Mouse (Mus musculus) mature B cell (primary cell): ENCODE data around the gene Med7.

Experiments
- in situ Hi-C: fragments of 300-500 bp; cut with MboI; formaldehyde crosslinking; loops from 2 replicates; pipeline ENCODE4 v1.14.3; 2019

Gene Med7

DNA sequence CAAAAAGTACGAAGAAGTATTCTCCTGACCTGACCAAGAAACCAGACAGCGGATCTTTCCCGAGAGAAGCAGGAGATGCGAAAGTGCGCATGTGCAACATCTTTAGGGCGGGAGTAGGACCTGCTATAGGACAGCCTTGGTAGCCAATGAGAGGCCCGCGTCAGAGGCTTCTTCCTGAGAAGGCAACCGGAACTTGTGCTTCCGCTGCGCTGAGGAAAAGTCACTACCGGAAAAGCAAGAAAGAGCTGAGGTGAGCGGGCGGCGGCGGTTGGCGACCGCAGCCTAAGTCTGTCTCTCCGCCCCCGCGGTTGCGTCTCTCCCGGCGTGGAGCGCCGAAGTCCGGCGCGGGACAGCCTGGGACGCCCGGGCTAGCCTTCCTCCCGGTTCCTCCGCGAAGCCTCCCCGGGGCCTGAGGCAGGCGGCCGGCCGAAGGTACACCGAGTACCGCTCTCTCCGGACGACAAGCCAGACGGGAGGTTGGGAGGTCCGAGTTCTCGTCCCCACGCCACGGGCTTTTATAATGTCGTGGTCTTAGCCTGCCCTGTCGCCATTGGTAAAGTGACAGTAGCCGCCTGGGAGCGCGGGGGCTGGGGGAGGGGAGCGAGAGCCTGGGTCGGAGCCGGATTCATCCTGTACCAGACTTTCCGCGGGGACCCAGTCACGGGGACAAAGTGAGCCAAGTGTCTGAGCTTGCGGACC is at the start of gene Med7:
Med7 (plus strand) TSS at position 166 of the 699 bp plus-strand sequence.
- in situ Hi-C loops = loop anchor here (10.0 kb wide), 1 partner anchor 132 kb away; no protein-coding TSS in a partner anchor

DNA sequence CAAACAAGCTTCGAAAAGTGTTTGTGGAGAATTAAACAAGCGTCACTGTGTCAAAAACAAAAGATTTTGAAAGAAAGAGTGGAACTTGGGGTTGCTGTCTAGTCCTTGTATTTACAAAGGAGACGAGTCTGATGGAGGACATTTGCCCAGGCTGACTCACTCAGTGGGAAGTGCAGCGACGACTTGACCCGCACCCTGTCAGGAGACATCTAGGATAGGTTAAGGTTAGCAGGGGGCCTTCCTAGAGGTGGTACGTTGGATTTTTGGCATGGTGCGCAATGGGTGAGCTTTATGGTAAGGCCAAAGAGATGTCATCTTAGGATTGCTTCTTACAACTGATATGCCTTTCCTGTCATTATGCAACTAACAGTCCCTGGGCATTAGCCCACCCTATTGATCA is 49.7 kb upstream of the Med7 start:
- in situ Hi-C loops = loop anchor here (5.0 kb wide), 1 partner anchor 40 kb away; no protein-coding TSS in a partner anchor

DNA sequence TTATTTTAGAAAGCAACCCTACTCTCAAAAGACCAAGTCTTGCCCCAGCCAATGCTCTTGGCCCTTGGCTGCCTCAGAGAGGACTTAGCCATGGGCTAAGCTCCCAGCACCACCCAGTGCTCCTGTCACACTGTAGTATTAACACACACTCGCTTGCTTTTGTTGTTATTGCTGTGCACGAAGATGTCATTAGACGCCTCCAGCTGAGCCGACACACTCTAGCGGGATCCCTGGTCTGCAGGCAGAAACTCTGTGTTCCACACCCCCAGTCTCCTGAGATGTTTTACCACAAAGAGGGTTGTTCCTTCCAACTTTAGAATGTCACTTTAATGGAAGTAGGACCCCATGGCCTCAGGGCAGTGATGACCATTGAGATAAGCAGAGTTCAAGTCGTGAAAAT is 48.3 kb upstream of the Med7 start:
- in situ Hi-C loops = loop anchor here (5.0 kb wide), 1 partner anchor 39 kb away; no protein-coding TSS in a partner anchor

DNA sequence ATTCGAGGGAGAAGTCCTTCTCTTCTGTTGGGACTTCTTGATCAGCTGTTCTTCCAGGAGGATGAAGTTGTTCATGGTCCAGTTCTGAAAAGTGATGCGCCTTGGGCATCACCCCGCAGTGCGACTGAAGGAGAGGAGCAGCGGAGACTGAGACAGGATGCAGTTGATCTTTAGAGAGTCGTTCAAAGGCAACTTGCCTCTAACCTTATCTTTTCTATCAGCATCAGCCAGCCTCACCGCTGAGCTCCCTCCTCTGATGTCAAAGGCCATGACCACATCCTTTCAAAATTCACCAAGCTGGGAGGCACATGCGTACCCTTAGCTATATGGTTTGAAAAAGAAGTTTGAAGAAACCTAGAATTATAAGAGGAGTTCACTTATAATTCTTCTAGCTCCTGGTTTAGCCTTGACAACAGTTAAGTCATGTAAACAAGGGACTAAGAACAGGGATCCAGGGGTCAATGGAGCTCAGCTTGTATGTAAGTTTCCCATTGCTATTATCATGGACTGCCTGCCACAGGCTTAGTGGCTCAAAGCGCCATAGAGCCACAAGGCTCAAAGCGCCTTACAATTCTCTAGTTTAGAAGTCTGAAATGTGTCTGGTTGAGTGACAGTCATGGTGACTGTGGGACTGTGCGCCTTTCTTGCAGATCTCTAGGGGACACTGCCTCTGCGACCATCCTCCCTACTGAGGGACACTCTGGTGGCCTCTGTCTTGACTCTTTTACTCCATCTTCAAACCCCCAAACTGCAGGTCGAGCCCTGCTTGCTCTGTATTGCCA is 47.2 kb upstream of the Med7 start, which contains the start of gene Itk:
Itk (minus strand) TSS at position 180 of the 782 bp plus-strand sequence.
- in situ Hi-C loops = loop anchor here (5.0 kb wide), 1 partner anchor 38 kb away; no protein-coding TSS in a partner anchor

DNA sequence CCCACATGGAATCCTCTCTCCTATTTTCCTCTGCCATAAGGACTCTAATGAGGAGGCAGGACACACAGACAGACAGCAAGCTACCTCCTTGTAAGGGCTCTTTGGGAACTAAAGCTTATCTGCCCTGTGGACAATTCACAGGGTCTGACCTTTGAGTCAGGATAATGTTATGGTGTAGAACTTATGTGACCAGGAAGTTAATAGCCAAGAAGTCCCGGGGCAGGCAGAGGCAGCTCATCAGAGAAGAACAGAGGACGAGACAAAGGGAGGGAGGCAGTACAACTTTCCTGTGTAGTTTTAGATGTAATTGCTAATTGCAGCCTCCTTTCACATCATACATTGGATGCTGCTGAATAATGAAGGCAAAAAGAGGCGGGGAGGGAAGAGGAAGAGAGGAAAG is 46.1 kb upstream of the Med7 start:
- in situ Hi-C loops = no loop called here

DNA sequence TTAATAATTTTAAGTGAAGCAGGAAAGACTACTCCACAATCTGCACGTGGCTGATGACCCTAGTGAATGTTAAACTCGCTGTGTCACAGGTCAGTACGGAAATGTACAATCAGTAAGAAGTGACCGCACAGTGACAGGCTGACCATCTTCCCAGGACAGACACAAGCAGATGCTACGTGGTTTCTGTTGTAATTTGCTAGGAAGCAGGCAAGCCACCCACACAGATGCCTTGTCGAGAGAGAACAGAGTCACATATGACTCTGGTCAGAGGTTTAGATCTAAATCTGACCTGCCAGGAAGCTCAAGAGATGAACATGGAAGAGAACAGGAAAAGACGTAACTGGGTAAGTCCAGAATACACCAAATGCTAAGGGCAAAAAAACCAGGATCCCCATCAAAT is 43.8 kb upstream of the Med7 start:
- in situ Hi-C loops = no loop called here

DNA sequence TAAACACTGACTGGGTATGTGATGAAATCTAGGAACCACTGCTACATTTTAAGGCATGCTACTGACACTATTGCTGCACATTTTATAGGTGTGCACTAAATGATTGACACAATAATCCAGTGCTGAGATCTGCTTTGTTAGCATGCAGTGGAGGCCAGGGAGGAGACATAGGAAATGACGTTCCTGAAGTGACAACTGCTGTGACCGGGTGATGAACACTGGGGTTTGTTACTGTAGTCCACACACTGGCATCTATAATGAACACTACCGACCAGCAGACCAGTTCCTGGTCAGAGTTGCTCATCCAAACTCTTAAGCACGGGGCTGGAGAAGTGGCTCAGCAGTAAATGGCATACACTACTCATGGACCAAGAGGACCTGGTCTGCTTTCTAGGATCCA is 43.3 kb upstream of the Med7 start:
- in situ Hi-C loops = no loop called here

DNA sequence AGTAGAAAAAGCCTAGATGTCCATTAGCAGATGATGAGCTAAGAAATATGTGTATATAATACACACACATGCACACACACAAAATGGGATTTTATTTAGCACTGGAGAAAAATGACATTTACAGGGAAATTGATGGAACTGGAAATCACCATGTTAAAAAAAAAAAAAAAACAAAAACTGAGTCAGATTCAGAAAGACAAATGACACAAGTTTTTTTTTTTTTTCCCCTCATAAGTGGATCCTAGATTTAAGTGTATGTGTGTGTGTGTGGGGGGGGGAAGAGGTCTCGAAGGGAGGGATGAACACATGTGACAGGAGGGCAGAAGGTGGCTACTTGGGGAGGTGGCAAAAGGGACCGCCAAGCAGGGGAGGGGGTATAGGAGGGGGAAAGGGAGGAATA is 41.6 kb upstream of the Med7 start:
- in situ Hi-C loops = no loop called here

DNA sequence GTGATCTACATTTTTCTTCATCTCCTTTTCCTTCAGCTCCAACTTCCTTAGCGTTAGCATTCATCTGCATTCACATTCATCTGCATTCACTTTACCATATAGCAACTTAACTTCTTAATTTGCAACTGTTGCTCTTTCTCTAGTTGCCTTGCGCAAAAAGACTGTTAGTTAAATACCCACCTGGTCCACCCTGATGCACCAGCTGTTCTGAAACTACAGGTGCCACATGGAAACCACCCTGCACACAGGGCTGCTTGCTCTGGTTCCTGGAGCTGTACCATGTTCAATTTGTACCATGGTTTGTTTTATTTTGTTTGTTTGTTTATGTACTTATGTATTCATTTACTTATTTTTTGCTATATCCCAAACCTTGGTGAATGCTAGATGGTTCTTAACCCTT is 41.0 kb upstream of the Med7 start:
- in situ Hi-C loops = no loop called here

DNA sequence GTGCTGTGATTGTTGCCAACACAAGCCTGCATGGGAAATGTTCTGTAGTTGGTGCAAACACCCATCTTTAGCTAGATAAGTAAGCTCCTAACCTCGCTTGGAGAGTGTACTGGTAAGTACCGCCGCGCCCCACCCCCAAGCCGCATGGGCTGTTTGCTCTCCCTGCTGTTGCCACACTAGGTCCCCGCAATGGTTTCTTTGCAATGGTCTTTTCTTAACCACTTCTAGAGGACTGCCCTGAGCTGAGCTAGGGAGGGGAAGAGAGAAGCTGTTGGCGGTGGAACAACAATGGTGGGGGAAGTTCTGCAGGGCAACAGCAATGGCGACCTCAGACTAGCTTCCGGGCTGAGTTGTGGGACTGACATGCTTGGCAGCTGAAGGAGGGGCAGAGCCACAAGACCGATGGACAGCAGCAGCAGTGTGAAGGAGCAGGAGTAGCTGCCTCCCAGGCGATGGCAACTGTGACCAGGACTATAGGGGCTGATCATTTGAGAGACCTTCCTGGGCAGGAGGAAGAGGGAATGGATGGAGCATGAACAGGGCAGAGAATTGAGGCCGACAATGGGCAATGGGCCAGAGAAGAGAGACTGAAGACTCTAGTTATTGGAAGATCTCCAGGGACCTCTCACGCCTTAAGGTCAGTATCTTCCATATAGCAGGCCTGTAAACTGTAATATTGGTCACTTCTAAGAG is 40.4 kb upstream of the Med7 start, which contains the start of gene Fam71b:
Fam71b (plus strand) TSS at position 393 of the 693 bp plus-strand sequence.
- in situ Hi-C loops = no loop called here

DNA sequence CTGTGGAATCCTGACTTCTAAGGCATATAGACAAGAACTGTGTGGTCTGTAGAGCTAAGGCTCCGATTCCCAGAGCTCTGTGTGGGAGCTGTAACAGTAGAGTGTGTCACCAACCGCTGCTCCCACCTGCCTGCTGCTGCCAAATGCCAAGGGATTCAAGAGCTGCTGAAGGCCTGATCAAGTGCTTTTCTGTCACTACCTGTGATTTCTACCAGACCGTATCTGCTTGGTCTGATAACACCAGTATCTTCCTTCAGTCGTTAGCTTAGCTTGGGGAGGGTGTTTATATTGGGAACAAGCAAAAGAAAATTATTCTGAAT is 39.9 kb upstream of the Med7 start:
- in situ Hi-C loops = no loop called here

DNA sequence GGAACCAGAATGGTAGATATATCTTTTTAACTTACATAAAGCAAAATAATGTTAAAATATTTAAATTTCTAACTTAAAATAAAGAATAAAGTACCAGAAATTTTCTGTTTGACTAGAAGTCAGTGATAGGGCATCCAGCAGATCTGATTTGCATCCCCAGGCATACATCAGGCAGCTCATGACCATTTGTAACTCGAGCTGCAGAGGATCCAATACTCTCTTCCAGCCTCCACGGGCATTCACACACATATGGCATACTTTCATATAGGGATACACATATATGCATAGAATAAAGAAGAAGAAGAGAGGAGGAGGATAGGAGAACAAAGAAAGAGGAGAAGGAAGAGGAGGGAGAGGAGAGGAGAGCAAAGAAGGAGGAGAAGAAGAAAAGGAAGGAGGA is 38.8 kb upstream of the Med7 start:
- in situ Hi-C loops = no loop called here

DNA sequence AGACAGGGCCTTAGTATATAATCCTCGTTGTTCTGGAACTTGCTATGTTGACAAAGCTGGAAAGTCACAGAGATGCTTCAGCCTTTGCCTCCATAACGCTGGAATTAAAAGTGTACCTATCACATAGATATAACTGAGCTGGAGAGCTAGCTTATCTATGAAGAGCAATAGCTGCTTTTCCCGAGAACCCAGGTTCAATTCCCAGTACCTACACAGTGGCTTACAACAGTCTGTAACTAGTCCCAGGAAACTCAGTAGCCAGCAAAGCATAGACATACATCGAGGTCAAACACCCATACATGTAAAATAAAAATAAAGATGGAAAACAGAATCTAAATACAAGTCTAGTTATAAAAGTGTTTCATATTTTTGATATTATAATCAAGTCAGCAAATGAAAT is 38.3 kb upstream of the Med7 start:
- in situ Hi-C loops = no loop called here

DNA sequence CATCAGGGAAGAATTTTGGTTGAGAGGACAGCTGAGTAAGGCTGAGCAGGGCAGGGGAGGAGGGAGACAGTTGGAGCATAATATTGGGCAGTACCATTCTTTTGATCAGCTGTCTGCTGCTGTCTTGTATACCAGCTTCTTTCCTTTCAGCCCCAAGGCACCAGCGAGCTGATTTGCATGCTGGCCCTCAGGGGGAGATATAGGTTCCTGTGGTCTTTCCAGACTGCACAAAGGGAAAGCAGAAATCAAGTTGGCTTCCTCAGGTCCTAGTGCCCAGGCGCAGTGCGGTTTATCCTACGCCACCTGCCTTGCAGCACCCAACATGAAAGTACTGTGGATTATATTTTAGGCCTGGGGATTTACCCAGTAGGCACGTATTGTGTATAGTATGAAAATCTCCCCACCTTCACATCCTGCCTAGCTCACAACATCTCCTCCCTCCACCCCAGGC is 37.8 kb upstream of the Med7 start:
- in situ Hi-C loops = no loop called here

DNA sequence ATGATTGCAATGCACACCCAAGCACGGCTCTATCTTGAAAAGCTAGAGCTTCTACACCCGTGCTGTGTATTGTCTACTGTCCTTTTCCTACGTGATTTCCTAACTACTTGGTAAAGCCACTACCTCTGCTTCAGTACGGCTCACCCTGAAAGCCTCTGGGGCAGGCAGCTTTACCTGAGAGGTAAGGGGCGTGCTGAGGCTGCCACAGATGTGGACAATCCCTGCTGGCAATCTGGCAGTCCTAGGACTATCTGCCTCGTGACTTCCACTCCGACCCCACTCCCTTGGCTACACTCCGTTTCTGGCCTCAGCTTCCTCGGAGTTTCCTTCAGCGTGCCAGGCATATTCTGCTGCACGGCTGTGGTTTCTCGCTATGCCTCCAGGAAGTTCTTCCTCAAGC is 35.2 kb upstream of the Med7 start:
- in situ Hi-C loops = no loop called here

DNA sequence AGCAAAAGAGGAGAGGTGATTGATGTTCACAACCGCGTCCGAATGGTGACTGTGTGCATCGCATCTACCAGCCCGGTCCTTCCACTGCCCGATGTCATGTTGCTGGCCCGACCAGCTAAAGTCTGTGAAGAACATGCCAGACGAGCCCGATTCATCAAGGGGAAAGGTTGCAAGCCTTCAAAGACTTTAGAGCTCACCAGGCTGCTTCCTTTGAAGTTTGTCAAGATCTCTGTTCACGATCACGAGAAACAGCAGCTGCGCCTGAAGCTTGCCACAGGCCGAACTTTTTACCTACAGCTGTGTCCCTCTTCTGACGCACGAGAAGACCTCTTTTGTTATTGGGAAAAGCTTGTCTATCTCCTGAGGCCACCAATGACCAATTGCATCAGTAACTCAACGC is 31.7 kb upstream of the Med7 start:
- in situ Hi-C loops = no loop called here

DNA sequence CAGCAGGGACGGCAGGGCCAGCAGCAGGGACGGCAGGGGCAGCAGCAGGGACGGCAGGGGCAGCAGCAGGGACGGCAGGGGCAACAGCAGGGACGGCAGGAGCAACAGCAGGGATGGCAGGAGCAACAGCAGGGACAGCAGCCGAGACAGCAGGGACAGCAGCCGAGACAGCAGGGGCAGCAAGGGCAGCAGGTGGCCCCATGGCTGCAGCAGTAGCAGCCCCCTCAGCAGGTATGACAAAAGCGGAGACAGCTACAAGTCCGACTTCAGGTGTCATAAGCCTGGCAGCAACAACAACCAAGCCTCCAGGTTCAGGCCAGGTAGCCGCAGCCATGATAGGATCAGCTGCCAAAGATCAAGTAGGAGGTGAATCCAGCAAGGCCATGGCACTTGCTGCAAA is 30.0 kb upstream of the Med7 start:
- in situ Hi-C loops = no loop called here

DNA sequence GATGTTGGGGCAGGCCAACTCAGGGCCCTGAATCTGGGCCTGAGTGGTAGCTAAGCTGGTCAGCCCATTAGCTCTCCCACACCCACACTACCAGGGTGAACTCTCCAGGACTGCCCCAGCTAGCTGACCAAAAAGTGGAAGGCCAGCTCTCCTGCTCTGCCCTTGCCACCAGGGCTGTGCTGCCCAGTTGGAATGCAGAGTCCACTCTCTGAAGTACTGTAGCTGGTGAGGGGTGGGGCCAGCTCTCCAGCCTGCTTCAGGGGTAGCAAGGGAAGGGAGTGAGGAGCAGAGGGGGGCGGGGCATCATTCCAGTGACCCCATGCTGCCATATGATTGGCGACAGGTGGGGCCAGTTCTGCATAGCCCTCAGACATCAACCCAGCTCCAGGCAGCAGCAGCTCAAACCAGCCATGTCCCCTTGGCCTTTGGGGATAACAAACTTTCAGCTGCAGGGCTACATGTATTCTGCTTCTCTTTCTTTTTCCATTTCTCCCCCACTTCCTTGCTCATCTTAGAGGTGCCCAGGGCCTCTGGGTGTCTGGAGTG is 26.6 kb upstream of the Med7 start:
- in situ Hi-C loops = no loop called here

DNA sequence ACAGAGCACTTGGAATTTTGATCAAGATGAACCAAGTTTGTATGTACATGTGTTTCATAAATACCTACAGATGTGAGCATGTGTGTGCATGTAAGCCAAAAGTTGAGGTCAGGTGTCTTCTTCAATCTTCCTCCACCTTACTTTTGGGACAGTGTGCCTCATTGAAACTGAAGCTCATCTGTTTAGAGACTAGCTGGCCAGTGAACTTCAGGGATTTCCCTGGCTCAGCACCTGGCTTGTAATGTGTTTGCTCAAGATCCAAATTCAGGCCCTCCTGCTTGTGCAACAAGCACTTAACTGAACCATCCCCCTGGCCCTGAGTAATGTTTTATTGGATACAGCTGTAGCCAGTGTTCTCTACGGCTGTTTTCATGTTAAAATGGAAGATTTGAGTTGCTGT is 18.3 kb upstream of the Med7 start:
- in situ Hi-C loops = no loop called here

DNA sequence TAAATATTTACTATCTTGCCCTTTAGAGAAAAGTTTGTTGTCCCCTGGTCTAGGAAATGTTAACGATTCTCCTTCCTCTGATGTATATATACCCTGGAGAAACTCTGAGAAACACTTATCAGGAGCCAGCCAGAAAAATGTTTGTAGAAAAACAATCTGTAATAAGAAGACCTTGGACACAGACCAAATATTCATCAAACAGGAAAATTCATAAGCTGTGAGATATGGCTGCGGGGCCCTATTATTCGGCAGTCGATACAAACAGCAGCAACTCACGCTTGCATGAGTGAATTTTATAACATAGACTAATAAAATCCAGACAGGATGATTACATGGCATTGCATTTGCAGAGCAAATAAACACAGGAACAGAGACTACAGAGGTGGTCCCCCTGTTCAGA is 17.9 kb upstream of the Med7 start:
- in situ Hi-C loops = no loop called here

DNA sequence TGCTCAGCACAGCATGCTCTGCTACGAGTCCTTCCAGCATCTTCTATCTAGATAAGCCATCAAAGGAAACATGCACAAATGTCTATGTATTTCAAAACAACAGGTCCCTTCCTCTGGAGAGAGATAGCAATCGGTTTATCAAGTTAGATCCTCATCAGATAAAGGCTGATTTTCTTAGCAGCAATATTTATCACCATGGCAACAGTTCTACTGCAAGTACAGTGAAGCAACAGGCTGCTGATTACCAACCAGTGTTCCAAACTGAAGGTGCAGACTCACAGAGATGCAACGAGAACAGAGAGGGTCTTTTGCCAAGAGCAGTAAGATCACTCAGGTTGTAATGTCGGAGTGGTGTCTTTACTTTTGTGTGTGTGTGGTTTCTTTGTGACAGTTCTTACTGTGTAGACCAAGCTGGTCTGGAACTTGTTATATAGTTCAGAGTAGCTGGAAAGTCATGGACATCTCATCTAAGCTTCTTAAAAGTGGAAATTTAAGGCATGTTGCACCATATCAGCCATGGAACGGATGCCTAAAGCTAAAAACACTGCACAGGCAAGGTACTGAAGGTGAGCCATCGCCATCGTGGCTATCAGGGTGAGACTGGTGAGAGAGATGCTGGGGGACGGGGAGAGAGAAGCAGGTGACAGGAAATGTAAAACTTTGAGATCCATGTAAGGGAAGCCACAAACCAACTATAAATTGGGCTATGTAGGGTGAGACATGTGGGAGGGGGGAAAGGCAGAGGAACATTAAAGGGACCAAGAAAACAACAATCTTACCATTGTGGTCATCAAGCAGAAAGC is 15.4 kb upstream of the Med7 start:
- in situ Hi-C loops = no loop called here
